Mouse (Mus musculus) right cerebral cortex, postnatal 4 days (tissue): ENCODE data around the gene Kcnh2.
"Not testable (repeated sequence)": the region's sequence is repeated elsewhere in the genome, so short reads cannot be mapped to it uniquely, and the experiment has no call there.

Experiments used
- DNase-seq: peaks from one replicate; pipeline ENCODE4 v3.0.0-alpha.2; 2022

Kcnh2 gene

DNA sequence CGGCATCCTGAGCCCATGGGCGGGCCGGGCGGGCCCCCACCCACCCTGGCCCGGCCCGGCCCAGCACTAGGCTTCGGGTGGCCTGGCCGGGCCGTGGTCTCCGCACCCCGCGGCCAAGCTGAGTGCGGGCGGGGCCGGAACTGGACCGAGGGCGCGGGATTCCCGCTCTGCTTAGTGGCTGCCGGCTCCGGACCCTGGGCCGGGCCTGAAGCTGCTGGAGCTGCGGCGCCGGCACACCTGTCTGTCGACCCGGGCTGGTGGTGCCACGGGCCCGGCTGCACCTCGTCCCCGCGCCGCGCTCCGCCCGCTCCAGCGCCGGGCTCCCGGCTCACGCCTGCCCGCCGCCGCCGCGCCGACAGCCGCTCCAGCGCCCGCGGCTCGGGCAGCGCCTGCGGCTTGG lies at the start of gene Kcnh2:
TSS of gene Kcnh2 (minus strand) at position 327 of the 400 bp plus-strand sequence.
- no peak for DNase-seq

DNA sequence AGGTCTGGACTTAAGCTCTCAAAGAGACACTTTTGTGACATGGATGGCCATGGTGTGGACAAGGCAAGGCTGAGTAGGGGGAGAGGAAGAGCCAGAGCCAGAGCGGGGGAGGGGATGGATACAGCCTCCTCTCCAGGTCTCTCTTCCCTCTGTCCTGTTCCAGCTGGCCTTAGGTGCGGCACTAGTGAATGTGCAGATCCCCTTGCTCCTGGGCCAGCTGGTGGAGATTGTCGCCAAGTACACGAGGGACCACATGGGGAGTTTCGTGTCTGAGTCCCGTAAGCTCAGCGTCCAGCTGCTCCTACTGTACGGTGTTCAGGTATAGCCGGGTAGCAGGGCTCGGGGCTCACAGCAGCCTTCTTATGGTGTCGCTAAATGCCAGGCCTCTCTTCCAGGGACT lies 49.0 kb upstream of the Kcnh2 start:
- DNase-seq, result no peak

DNA sequence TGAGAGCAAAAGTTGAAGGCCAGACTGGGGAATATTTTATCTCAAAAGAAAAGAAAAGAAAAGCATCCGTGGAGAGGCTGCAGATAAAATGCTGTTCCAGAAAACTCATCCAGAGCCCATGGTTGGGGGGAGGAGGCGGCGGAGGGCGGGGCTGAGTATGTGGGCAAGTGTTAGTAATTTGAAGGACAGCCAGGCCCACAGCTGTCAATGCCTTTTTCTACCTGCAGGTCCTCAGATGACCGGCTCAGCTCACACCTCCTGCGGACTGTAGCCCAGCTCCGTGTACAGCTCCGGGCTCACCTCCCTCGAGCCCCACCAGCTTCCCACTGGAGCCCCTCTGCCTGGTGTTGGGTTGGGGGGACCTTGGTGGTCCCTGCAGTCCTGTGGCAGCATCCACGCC lies 48.3 kb upstream of the Kcnh2 start:
- DNase-seq, result no peak

- DNase-seq, result not testable (repeated sequence)
These were observed 44.9 kb upstream of the Kcnh2 start for GRCm38 (mm10) chr5:24396254-24396653.

GRCm38 (mm10) chr5:24394165-24394894 lies 42.9 kb upstream of the Kcnh2 start:
- DNase-seq, result peak; percentile 88

DNA sequence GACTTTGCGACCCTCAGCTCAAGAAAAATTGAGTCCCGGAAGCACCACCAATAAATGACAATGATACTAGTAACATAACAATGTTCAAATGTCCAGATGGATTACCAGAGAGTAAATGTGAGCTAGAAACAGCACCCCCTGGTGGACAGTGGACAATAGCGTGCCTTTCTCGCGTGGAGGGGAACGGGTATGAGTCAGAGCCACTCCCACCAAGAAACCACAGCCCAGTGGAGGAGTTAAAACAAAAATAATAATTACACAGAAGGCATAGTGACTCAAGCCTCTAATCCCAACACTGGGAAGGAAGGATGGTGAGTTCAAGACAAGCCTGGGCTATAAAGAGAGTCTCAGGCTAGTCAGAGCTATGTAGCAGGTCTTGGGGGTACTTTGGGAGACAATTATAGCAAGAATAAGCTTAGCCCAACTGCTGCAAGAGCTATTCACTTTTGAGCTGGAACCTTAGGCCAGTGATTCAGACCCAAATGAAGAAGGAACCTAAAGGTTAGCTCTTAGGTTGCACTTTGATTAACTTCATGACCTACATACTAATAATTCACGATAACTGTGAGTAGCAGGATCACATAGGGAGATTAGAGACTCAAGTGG lies 42.1 kb upstream of the Kcnh2 start, which contains the start of gene Abcb8:
TSS of gene Abcb8 (plus strand) at position 272 of the 606 bp plus-strand sequence.
- DNase-seq, result peak; percentile 78

GRCm38 (mm10) chr5:24392724-24393123 lies 41.3 kb upstream of the Kcnh2 start:
- DNase-seq, result no peak

- DNase-seq, result no peak
These were observed 40.5 kb upstream of the Kcnh2 start, which contains the start of gene Atg9b for GRCm38 (mm10) chr5:24391864-24392263. Gene Atg9b, minus strand, starts transcription at chr5:24392143.

DNA sequence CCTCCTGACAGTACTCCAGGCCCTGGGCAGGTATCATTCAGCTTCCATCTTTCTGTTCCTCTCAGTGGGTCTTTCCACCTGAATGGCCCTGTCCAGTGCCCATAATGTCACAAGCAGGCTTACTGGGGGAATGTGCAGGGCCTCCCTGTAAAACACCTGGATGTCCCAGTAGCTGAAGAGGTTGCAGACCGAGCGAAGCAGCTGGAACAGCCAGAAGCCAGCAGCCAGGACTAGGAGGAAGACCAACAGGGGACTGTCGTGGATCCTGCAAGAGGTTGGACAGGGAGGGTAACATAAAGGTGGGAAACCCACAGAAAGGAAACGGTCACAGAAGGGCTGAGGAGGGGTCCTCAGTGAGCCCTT lies 38.2 kb upstream of the Kcnh2 start:
- no peak for DNase-seq

DNA sequence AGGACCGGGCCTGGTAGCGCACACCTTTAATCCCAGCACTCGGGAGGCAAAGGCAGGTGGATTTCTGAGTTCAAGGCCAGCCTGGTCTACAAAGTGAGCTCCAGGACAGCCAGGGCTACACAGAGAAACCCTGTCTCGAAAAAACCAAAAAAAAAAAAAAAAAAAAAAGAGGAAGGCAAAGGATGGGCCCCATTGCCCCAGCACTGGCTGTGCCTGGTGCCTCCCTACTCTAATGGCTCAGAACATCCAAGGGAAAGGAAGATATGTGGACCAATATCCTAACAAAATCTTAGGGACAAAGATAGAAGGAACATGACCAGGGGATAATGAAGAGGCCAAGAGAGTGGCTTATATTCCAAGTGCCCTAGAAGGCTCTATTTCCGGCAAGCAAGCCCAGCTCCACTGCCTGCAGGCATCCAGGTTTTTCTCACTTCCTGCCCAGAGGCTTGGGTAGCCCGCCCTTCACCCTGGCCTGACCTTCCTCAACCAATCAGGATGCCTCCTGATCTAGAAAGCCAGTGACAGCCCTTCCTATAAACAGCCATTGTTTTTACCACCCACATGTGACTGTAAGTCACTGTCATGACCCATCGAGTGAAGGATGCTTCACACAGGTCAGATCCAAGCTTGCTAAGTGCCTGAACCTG lies 37.7 kb upstream of the Kcnh2 start:
- DNase-seq, result no peak

GRCm38 (mm10) chr5:24388246-24388915 lies 37.0 kb upstream of the Kcnh2 start:
- DNase-seq, result no peak

DNA sequence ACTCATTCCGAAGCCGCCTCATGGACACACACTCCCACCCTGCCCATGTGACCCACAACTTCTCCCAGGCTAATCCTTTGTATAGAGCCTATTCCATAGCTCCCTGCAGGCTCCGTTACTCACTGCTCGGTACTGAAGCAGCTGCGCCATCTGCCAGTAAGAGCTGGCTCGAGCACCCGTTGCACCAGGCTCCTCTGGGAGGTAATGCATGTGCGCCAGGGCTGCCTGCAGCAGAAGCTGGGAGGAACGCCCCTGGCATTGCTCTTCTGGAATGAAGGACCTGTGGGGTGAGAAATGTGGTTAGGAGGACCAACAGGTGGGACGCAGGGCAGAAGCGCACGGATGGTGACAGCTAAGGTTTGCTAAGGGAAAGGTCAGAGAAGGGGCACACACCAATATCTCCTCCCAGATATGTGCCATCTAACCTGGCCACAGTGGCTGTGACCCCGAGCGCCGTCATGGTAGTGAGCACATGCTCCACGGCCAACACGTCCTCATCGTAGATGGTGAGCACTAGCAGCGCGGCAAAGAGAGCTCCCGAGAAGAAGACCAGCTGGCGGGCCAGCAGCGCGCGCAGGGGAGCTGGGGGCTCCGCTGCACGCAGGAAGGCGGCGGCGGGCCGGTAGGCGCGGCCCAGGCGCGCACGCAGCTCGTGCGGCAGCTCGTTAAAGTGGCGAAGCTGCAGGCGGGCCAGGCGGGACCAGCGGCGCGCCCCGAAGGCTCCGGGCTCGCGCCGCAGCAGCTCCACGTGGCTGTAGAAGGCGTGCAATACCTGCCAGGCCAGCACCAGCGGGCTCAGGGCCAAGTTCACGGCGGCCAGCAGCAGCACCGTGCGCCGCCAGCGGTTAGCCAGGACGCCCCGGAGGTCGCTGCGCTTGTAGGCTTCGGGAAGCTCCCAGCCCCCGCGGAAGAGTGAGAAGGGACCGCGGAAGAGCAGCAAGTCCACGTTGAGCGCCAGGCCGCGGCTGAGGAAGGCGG lies 36.1 kb upstream of the Kcnh2 start:
- DNase-seq, result peak; percentile 61

DNA sequence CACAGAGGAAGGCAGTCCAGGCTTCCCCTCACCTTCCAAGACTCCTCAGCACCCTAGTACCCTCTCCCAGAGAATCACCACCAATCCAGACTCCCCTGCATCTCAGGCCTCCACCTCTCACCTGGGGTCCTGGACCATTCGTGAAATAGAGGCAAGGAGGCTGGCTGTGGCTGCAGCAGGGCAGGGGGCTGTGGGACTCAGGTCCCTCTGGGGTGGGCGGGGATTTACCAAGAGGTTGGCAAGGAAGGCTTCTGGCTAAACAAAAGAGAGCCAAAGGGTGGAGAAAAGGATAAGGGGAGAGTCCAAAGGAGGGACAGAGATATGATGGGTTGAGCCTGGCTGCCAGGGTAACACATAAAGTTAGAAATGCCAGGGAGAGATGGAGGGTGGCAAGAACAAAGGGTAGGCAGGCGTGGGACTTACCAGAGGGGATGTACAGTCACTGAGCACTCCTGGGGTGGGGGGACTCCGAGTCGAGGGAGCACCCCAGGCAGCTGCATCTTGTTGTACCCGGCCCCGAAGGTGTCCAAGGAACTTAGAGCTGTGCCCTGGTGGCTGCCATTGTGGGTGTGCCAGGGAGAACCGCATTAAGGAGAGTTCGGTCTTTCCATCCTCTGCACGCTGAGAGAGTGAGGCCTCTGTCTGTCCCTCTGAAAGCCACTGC lies 34.6 kb upstream of the Kcnh2 start:
- DNase-seq, result no peak

GRCm38 (mm10) chr5:24385374-24385773 lies 34.0 kb upstream of the Kcnh2 start:
- DNase-seq, result no peak

- DNase-seq, result no peak
These were observed 33.0 kb upstream of the Kcnh2 start for GRCm38 (mm10) chr5:24384407-24384806.

DNA sequence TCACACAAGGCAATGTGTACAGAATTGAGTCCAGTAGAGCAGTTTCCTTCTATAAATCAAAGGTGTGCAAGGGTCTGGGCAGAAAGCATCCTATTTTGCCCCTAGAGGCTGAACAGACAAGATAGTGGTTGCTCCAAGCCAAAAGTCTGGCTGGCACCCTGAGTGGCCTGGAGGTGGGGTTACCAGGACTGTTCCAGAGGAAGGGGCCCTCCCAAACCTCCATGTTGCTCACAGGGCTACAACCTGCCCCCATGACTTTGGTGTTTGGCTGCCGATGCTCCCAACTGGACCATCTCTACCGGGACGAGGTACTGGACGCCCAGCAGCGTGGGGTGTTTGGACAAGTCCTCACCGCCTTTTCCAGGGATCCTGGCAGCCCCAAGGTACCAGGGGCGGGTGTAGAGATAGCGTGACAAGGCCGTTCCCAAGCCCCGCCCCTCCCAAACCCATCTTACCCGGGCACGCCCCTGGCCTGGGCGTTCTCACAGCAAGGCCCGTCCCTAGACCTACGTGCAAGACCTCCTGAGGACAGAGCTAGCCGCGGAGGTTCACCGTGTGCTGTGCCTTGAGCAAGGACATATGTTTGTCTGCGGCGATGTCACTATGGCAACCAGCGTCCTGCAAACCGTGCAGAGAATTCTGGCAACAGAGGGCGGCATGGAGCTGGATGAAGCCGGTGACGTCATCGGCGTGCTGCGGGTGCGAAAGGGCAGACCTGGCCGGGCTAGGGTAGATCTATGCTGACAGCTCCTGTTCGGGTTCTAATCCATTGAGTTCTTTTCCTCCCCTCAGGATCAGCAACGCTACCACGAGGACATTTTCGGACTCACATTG lies 31.8 kb upstream of the Kcnh2 start:
- peak; percentile 92 for DNase-seq

DNA sequence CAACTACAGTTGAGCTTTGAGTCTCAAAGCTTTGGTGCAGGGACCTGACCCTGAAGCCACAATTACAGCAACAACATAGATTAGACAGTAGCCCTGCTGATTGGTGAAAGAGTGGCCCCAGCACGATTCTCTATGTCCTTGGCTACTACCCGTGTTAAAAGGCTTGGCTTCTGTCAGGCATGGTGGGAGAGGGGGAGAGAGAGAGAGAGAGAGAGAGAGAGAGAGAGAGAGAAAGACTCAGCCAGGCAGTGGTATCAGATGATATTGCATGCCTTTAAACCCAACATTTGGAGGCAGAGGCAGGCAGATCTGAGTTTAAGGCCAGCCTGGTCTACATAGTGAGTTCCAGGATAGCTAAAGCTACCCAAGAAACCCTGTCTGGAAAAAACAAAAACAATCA lies 30.6 kb upstream of the Kcnh2 start:
- no peak for DNase-seq

GRCm38 (mm10) chr5:24381486-24381885 lies 30.1 kb upstream of the Kcnh2 start:
- DNase-seq, result no peak

- no peak for DNase-seq
These were observed 29.1 kb upstream of the Kcnh2 start for GRCm38 (mm10) chr5:24380499-24380898.

DNA sequence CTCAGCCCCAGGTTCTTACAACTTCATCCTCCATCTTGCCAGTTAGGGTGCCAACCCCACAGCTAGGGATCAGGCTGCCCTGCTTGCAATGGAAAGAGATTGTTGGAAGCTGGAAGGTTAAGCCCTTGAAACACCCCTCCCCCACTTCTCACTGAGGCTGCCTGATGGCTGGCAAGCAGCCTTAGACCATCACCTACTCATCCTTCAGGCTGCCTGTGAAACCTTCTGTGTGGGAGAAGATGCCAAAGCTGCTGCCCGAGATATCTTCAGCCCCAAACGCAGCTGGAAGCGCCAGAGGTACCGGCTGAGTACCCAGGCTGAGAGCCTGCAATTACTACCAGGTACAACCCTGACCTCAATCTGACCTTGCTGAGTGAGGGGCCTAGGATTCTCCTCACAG lies 28.1 kb upstream of the Kcnh2 start:
- DNase-seq, result no peak

GRCm38 (mm10) chr5:24378700-24379099 lies 27.3 kb upstream of the Kcnh2 start:
- no peak for DNase-seq
